Mouse (Mus musculus): ENCODE results near the gene Gm11168. TPM values are rescaled to one million over a fixed set of nuclear protein-coding genes. Genes with fewer than 3 reads are reported as not detected.

The Gm11168 gene
- total RNA-seq (2023), result not detected

GRCm38 (mm10) chr9:3002794-3003396 is at the start of gene Gm11168:
Gene Gm11168, plus strand, starts transcription at chr9:3003346.

GRCm38 (mm10) chr9:3000445-3000972 is 2.6 kb upstream of the Gm11168 start, which contains the start of gene Gm10722:
Gene Gm10722, plus strand, starts transcription at chr9:3000922.

GRCm38 (mm10) chr9:3012733-3013279 is 9.7 kb downstream of the Gm11168 start, which contains the start of gene Gm10721:
Gene Gm10721, plus strand, starts transcription at chr9:3013140.

GRCm38 (mm10) chr9:3015354-3015753 is 12.2 kb downstream of the Gm11168 start, which contains the start of gene Gm10720:
Gene Gm10720, plus strand, starts transcription at chr9:3015654.

GRCm38 (mm10) chr9:3017108-3017507 is 14.0 kb downstream of the Gm11168 start, which contains the start of gene Gm10719:
Gene Gm10719, plus strand, starts transcription at chr9:3017408.

GRCm38 (mm10) chr9:3023312-3023984 is 20.3 kb downstream of the Gm11168 start, which contains the start of gene Gm10718:
Gene Gm10718, plus strand, starts transcription at chr9:3023547.

GRCm38 (mm10) chr9:3024912-3025467 is 21.8 kb downstream of the Gm11168 start, which contains the start of gene Gm10717:
Gene Gm10717, plus strand, starts transcription at chr9:3025417.

GRCm38 (mm10) chr9:3034299-3034698 is 31.2 kb downstream of the Gm11168 start, which contains the start of gene Gm17535:
Gene Gm17535, plus strand, starts transcription at chr9:3034599.

GRCm38 (mm10) chr9:3036577-3036976 is 33.4 kb downstream of the Gm11168 start, which contains the start of gene Gm10715:
Gene Gm10715, plus strand, starts transcription at chr9:3036877.

Other genes with a start within 250 kb of the Gm11168 start
- not detected for gene Gm10722, start 2.4 kb upstream of the Gm11168 start, total RNA-seq (2023)
- gene Gm10721, start 9.8 kb downstream of the Gm11168 start, total RNA-seq (2023), result 1.1 TPM
- gene Gm10720, start 12.3 kb downstream of the Gm11168 start, total RNA-seq (2023), result not detected
- 3.0 TPM for gene Gm10719, start 14.1 kb downstream of the Gm11168 start, total RNA-seq (2023)
- 5.8 TPM for gene Gm10718, start 20.2 kb downstream of the Gm11168 start, total RNA-seq (2023)
- not detected for gene Gm10717, start 22.1 kb downstream of the Gm11168 start, total RNA-seq (2023)
- gene Gm17535, start 31.3 kb downstream of the Gm11168 start, total RNA-seq (2023), result not detected
- gene Gm10715, start 33.5 kb downstream of the Gm11168 start, total RNA-seq (2023), result not detected

Measured in CD4-positive naive resting alpha-beta T cell, adult 76 days (primary cell).